Mouse (Mus musculus) G1E (cell line): Measurements from ENCODE around the gene Lrrc3b.

ENCODE experiments used
- CTCF ChIP-seq: IDR thresholded peaks from 2 replicates; pipeline ENCODE4 v1.5.1; 2012; ENCODE audit warnings: low read depth, low read length, inconsistent platforms, mixed read lengths
- GATA1 ChIP-seq: IDR thresholded peaks from 2 replicates; pipeline ENCODE4 v1.6.1; 2012; ENCODE audit warnings: borderline replicate concordance, low read length, inconsistent platforms, mixed read lengths
- POLR2AphosphoS5 ChIP-seq: IDR thresholded peaks from 2 replicates; pipeline ENCODE4 v1.6.1; 2012; ENCODE audit warnings: low read depth, low read length, inconsistent platforms; ENCODE audit not compliant: insufficient replicate concordance
- TAL1 ChIP-seq: conservative IDR thresholded peaks from 2 replicates; pipeline ENCODE4 v1.6.1; 2012; ENCODE audit warnings: low read depth, low read length, inconsistent platforms, mixed read lengths

DNA sequence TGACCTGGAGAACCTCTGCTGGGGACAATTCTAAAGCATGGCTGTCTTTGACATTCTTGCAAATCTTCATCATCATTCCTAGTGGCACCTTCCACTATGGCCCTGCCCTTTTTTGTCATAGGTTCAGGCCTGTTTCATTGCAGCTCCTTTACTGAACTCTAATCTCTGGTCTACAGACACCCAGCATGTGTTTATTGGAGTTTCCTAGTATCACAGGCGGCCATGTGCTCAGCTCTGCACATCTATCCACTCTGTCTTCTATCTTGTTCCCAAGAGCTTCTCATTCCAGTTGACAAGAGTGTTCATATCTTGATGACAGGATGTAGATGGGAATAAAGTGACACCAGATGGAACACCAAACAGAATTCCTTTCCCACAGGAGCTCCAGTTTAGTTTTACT, 108.6 kb downstream of the Lrrc3b start:
- TF ChIP-seq CTCF = no peak
- TF ChIP-seq GATA1 = no peak
- no peak for TF ChIP-seq TAL1
- no peak for TF ChIP-seq POLR2AphosphoS5
